In the genomic region with DNA sequence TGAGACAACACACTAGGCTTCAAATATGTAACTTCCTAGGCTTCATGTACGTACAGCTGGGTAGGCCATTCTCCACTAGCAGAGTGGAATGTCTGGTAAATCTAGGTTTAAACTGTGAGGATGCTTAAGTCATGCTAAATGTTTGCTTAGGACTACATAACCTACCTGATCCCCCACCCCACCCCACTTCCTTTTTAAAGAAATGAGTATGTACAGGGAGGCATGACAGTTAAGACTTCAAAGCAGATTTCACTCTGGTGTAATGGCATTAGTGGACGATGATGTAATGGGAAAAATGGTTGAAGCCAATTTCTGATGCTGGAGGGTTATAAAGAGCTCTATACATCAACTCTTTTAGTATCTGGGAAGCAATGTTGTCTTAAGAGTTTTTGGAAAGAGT, we compare ENCODE assay signal across 28 mouse cellular contexts. TPM values are rescaled to one million over a fixed set of nuclear protein-coding genes. Genes with fewer than 3 reads are reported as not detected.
DNase-seq lines count a peak whose midpoint lies in the region; ATAC-seq and TF ChIP-seq lines count a peak whose summit lies in the region.
"Had no signal": no experiment of that assay in that cellular context is flagged by ENCODE, and none has a peak within 500 bp of the region (broad histone marks: within the 10 kb centered on the region; RNA-seq: fewer than 3 reads in every experiment).

No protein-coding gene starts in this region.

- no peaks in the 10 kb centered on the region for H3K27me3 ChIP-seq in heart, embryonic 14.5 days (ENCODE audit: control insufficient read depth, insufficient read depth, low read length)
- no peaks in the 10 kb centered on the region for H3K27me3 ChIP-seq in lung, embryonic 14.5 days (ENCODE audit: insufficient read depth, low read length)
- H3K27me3 ChIP-seq: CH12.LX; embryonic facial prominence, embryonic 12.5 days; forebrain, embryonic 15.5 days; hindbrain, embryonic 15.5 days; kidney, embryonic 15.5 days; limb, embryonic 12.5 days; midbrain, embryonic 13.5 days had no signal

- no peak overlapping the region for H3K4me3 ChIP-seq in heart, embryonic 14.5 days (ENCODE audit: control insufficient read depth in 1 of 2, insufficient read depth in 1 of 2, low read depth in 1 of 2, low read length in 2 of 2)
- H3K4me3 ChIP-seq in lung, embryonic 14.5 days (ENCODE audit: low read depth, low read length) = no peak overlapping the region
- H3K4me3 ChIP-seq: embryonic facial prominence, embryonic 12.5 days; forebrain, embryonic 10.5 days; forebrain, embryonic 15.5 days; heart, adult 2 months; hindbrain, embryonic 10.5 days; hindbrain, embryonic 15.5 days; kidney, embryonic 15.5 days; limb, embryonic 12.5 days; midbrain, embryonic 13.5 days had no signal

- DNase-seq in heart, postnatal 4 days = no peak
- DNase-seq in lung, embryonic 14.5 days = peak; percentile 27
- DNase-seq in lung, postnatal 10 days = no peak
- DNase-seq in Muller cell, postnatal 12 days (ENCODE audit: inconsistent ontology term) = peak; percentile 5
- DNase-seq: adrenal gland, postnatal 10 days; B cell, adult 2 months; cerebellum, adult 11 months; cerebellum, postnatal 36 days; gastrocnemius, postnatal 25 days; heart, adult 2 months; kidney, adult 18-20 months; kidney, postnatal 25 days; right cerebral cortex, postnatal 14 days; thymus, postnatal 4 days had no signal

- H3K36me3 ChIP-seq in heart, embryonic 14.5 days (ENCODE audit: control insufficient read depth, insufficient read depth, low read length) = peaks cover 30% of the 10 kb centered on the region
- H3K36me3 ChIP-seq in lung, embryonic 14.5 days (ENCODE audit: insufficient read depth) = peaks cover 28% of the 10 kb centered on the region

- 55% methylated on average over 2 of the region's 2 CpGs for WGBS in heart, embryonic 14.5 days
- WGBS in lung, embryonic 14.5 days = 61% methylated on average over 2 of the region's 2 CpGs

- TF ChIP-seq CTCF in lung, embryonic 14.5 days (IDR thresholded peaks at IDR 0.05; ENCODE audit: low read depth) = no peak

- no peaks in the 10 kb centered on the region for H3K9me3 ChIP-seq in heart, embryonic 14.5 days (ENCODE audit: control insufficient read depth, low read length)
- H3K9me3 ChIP-seq in lung, embryonic 14.5 days (ENCODE audit: low read depth, low read length) = no peaks in the 10 kb centered on the region
- H3K9me3 ChIP-seq: embryonic facial prominence, embryonic 12.5 days; forebrain, embryonic 10.5 days; forebrain, embryonic 15.5 days; hindbrain, embryonic 10.5 days; hindbrain, embryonic 15.5 days; kidney, embryonic 15.5 days; limb, embryonic 12.5 days; midbrain, embryonic 13.5 days had no signal

- no peak overlapping the region for H3K9ac ChIP-seq in heart, embryonic 14.5 days (ENCODE audit: low read length)
- H3K9ac ChIP-seq in lung, embryonic 14.5 days = no peak overlapping the region
- H3K9ac ChIP-seq: embryonic facial prominence, embryonic 12.5 days; forebrain, embryonic 15.5 days; hindbrain, embryonic 15.5 days; kidney, embryonic 15.5 days; limb, embryonic 12.5 days; midbrain, embryonic 13.5 days had no signal

- 0 out of 2 replicates have a peak, but pooled peaks have one; percentile 50 for ATAC-seq in heart, embryonic 14.5 days (ENCODE audit: insufficient number of reproducible peaks, insufficient read depth, low FRiP score, low read depth)
- ATAC-seq in lung, embryonic 14.5 days (ENCODE audit: insufficient read depth) = peak; percentile 70
- ATAC-seq in inflammation-experienced regulatory T-cells, adult 6 months = peak; percentile 25
- ATAC-seq: forebrain, embryonic 15.5 days; midbrain, embryonic 13.5 days had no signal

- H3K27ac ChIP-seq in heart, embryonic 14.5 days (replicated peaks in 1 of 2; ENCODE audit: control insufficient read depth in 1 of 2, insufficient read depth in 1 of 2, low read depth in 2 of 2, low read length in 2 of 2) = peak overlapping the region in 1 of 2 experiments; percentile 58; a peak in 3 of 4 replicates
- H3K27ac ChIP-seq in lung, embryonic 14.5 days (ENCODE audit: low read depth) = no peak overlapping the region
- H3K27ac ChIP-seq: embryonic facial prominence, embryonic 12.5 days; forebrain, embryonic 10.5 days; forebrain, embryonic 15.5 days; heart, adult 2 months; hindbrain, embryonic 10.5 days; hindbrain, embryonic 15.5 days; kidney, embryonic 15.5 days; limb, embryonic 12.5 days; macrophage; midbrain, embryonic 13.5 days had no signal

- no peak overlapping the region for H3K4me2 ChIP-seq in heart, embryonic 14.5 days (ENCODE audit: low read length)
- H3K4me2 ChIP-seq in lung, embryonic 14.5 days = no peak overlapping the region
- H3K4me2 ChIP-seq: embryonic facial prominence, embryonic 12.5 days; forebrain, embryonic 15.5 days; hindbrain, embryonic 15.5 days; kidney, embryonic 15.5 days; limb, embryonic 12.5 days; liver, embryonic 11.5 days; midbrain, embryonic 13.5 days had no signal

- peaks cover 0 to 28% of the 10 kb centered on the region in 2 experiments; a peak in 3 of 4 replicates for H3K4me1 ChIP-seq in heart, embryonic 14.5 days (ENCODE audit: control insufficient read depth in 2 of 2, insufficient read depth in 2 of 2, low read length in 2 of 2)
- no peaks in the 10 kb centered on the region for H3K4me1 ChIP-seq in lung, embryonic 14.5 days (ENCODE audit: insufficient read depth)
- H3K4me1 ChIP-seq: embryonic facial prominence, embryonic 12.5 days; forebrain, embryonic 15.5 days; midbrain, embryonic 13.5 days had no signal

RNA-seq across cellular contexts. Expression of gene Nfyc, which starts 38.5 kb away (rescaled TPM):
- polyA plus RNA-seq in heart, embryonic 14.5 days (2014; fragmentation: Nextera tagmentation; extraction: Ambion mirVana) = 104 and 107 TPM in 2 replicates
- total RNA-seq in heart, postnatal 4 days (2021) = 10 to 100 TPM; 90.3 to 96.0 TPM
- polyA plus RNA-seq in lung, embryonic 14.5 days (2014; fragmentation: Nextera tagmentation; extraction: Ambion mirVana) = 113 and 114 TPM in 2 replicates
- 10 to 100 TPM; 56.4 to 70.1 (median 67.4) TPM for polyA plus RNA-seq in inflammation-experienced regulatory T-cells, adult 6 months (2017; shearing (Covaris generic))

RNA-seq across cellular contexts. Expression of gene Kcnq4, which starts 44.5 kb away (rescaled TPM):
- 0.24 and 0.54 TPM in 2 replicates for polyA plus RNA-seq in heart, embryonic 14.5 days (2014; fragmentation: Nextera tagmentation; extraction: Ambion mirVana)
- total RNA-seq in heart, postnatal 4 days (2021) = 1 to 10 TPM; 2.7 to 2.9 TPM
- 3.7 and 4.5 TPM in 2 replicates for polyA plus RNA-seq in lung, embryonic 14.5 days (2014; fragmentation: Nextera tagmentation; extraction: Ambion mirVana)
- polyA plus RNA-seq in inflammation-experienced regulatory T-cells, adult 6 months (2017; shearing (Covaris generic)) = not detected
- total RNA-seq: megakaryocyte-erythroid progenitor cell, adult 5-6 weeks had no signal
- polyA plus RNA-seq: macrophage had no signal

Comparison
In these comparisons a context has a peak if more than half of its experiments do, and no peak if none do; other contexts are left out.
1. DNase-seq: peak in lung, embryonic 14.5 days (single experiment) and Muller cell, postnatal 12 days (single experiment); none in heart, postnatal 4 days (single experiment) and lung, postnatal 10 days (single experiment).
2. Peak in every context shown above with its lines, with median percentiles within 50 percentile points of each other: ATAC-seq.